Mouse (Mus musculus) CH12.LX (cell line): ENCODE data around the gene Slc30a9. TPM values are rescaled to one million over a fixed set of nuclear protein-coding genes. Genes with fewer than 3 reads are reported as not detected.

Experiments
- DNase-seq: peaks from one replicate; pipeline ENCODE4 v3.0.0-alpha.2; 2013; ENCODE audit errors: extremely low read depth
- H3K27ac ChIP-seq: 2 replicates; pipeline ENCODE4 v1.5.1; 2012; ENCODE audit warnings: low read depth, mild to moderate bottlenecking, control low read depth, moderate library complexity; ENCODE audit not compliant: insufficient read depth
- H3K27me3 ChIP-seq: replicated peaks from 2 replicates; pipeline ENCODE3; 2012; ENCODE audit warnings: inconsistent platforms
- H3K36me3 ChIP-seq, 2 experiments: replicated peaks in 1 of 2; 2 replicates each; pipeline versions ENCODE3 to v1.6.1; 2012; ENCODE audit warnings: inconsistent platforms in 1 of 2, low read length in 1 of 2, mild to moderate bottlenecking in 1 of 2, mixed read lengths in 1 of 2, moderate library complexity in 1 of 2; ENCODE audit not compliant: control insufficient read depth in 1 of 2, insufficient read depth in 1 of 2
- H3K4me1 ChIP-seq, 2 experiments: 2 replicates each; pipeline ENCODE4 v1.6.1; 2012; ENCODE audit warnings: inconsistent platforms in 1 of 2, moderate library complexity in 1 of 2; ENCODE audit not compliant: insufficient read depth in 2 of 2, control insufficient read depth in 1 of 2
- H3K4me2 ChIP-seq: 2 replicates; pipeline ENCODE4 v1.6.1; 2012; ENCODE audit warnings: low read depth, mild to moderate bottlenecking, control low read depth; ENCODE audit not compliant: poor library complexity, insufficient read depth, severe bottlenecking
- H3K4me3 ChIP-seq, 3 experiments: fragments of 150-350 bp in 1 of 3; sonication (generic) in 1 of 3; replicated peaks in 1 of 3; 2 replicates each; pipeline versions ENCODE3 to v1.5.1; 2011 to 2012; ENCODE audit warnings: low read depth in 2 of 3, low read length in 2 of 3, mild to moderate bottlenecking in 2 of 3, moderate library complexity in 2 of 3, control low read depth in 1 of 3, improper control_type of control experiment in 1 of 3, inconsistent platforms in 1 of 3, mixed read lengths in 1 of 3; ENCODE audit not compliant: poor library complexity in 1 of 3
- H3K79me2 ChIP-seq: replicated peaks from 2 replicates; pipeline ENCODE4 v1.6.1; 2012; ENCODE audit warnings: mild to moderate bottlenecking, moderate library complexity; ENCODE audit not compliant: control insufficient read depth, poor library complexity, insufficient read depth, severe bottlenecking; ENCODE audit errors: extremely low read depth
- H3K9ac ChIP-seq: 2 replicates; pipeline ENCODE4 v1.6.1; 2012; ENCODE audit warnings: low read depth, mild to moderate bottlenecking, control low read depth, moderate library complexity; ENCODE audit not compliant: insufficient read depth
- H3K9me3 ChIP-seq: replicated peaks from 2 replicates; pipeline ENCODE3; 2012; ENCODE audit warnings: low read length, inconsistent platforms, mixed read lengths
- BHLHE40 ChIP-seq: IDR thresholded peaks from 2 replicates; pipeline ENCODE4 v1.6.1; 2011; ENCODE audit warnings: mild to moderate bottlenecking, low read depth, low read length, improper control_type of control experiment
- CHD2 ChIP-seq: IDR thresholded peaks from 2 replicates; pipeline ENCODE4 v1.6.1; 2011; ENCODE audit warnings: low read length, improper control_type of control experiment
- E2F4 ChIP-seq: IDR thresholded peaks from 2 replicates; pipeline ENCODE4 v1.6.1; 2011; ENCODE audit warnings: low read depth, low read length, improper control_type of control experiment; ENCODE audit not compliant: insufficient replicate concordance
- EP300 ChIP-seq: IDR thresholded peaks from 2 replicates; pipeline ENCODE4 v1.6.1; 2011; ENCODE audit warnings: low read length, improper control_type of control experiment
- GABPA ChIP-seq: IDR thresholded peaks from 2 replicates; pipeline ENCODE4 v1.6.1; 2012; ENCODE audit warnings: low read depth, low read length, improper control_type of control experiment, inconsistent platforms; ENCODE audit not compliant: insufficient replicate concordance
- HCFC1 ChIP-seq: IDR thresholded peaks from 2 replicates; pipeline ENCODE4 v1.6.1; 2012; ENCODE audit warnings: low read depth, mild to moderate bottlenecking, inconsistent platforms, low read length, improper control_type of control experiment
- KAT2A ChIP-seq: IDR thresholded peaks from 2 replicates; pipeline ENCODE4 v1.6.1; 2012; ENCODE audit warnings: low read length, improper control_type of control experiment, inconsistent platforms; ENCODE audit not compliant: insufficient replicate concordance
- MAFK ChIP-seq: IDR thresholded peaks from 2 replicates; pipeline ENCODE4 v1.6.1; 2011; ENCODE audit warnings: low read length, improper control_type of control experiment; ENCODE audit not compliant: insufficient replicate concordance
- MAX ChIP-seq: IDR thresholded peaks from 2 replicates; pipeline ENCODE4 v1.6.1; 2011; ENCODE audit warnings: low read length, improper control_type of control experiment
- MAZ ChIP-seq: IDR thresholded peaks from 2 replicates; pipeline ENCODE4 v1.6.1; 2012; ENCODE audit warnings: low read depth, mild to moderate bottlenecking, inconsistent platforms, low read length, improper control_type of control experiment, moderate library complexity
- NELFE ChIP-seq: IDR thresholded peaks from 2 replicates; pipeline ENCODE4 v1.6.1; 2011; ENCODE audit warnings: low read depth, low read length, improper control_type of control experiment
- NRF1 ChIP-seq: IDR thresholded peaks from 2 replicates; pipeline ENCODE4 v1.6.1; 2014; ENCODE audit warnings: low read depth, mild to moderate bottlenecking, inconsistent platforms, low read length, improper control_type of control experiment, moderate library complexity
- PAX5 ChIP-seq: IDR thresholded peaks from 2 replicates; pipeline ENCODE4 v1.6.1; 2012; ENCODE audit warnings: low read length, inconsistent platforms, mixed read lengths
- POLR2AphosphoS2 ChIP-seq: IDR thresholded peaks from 2 replicates; pipeline ENCODE4 v1.6.1; 2011; ENCODE audit warnings: low read depth, low read length, improper control_type of control experiment
- SMC3 ChIP-seq: IDR thresholded peaks from 2 replicates; pipeline ENCODE4 v1.6.1; 2011; ENCODE audit warnings: low read depth, low read length, improper control_type of control experiment
- USF1 ChIP-seq: IDR thresholded peaks from 2 replicates; pipeline ENCODE4 v1.6.1; 2014; ENCODE audit warnings: low read depth, mild to moderate bottlenecking, inconsistent platforms, low read length, improper control_type of control experiment
- USF2 ChIP-seq: conservative IDR thresholded peaks from 2 replicates; pipeline ENCODE4 v1.6.1; 2011; ENCODE audit warnings: low read depth, low read length, improper control_type of control experiment
- ZC3H11A ChIP-seq: IDR thresholded peaks from 2 replicates; pipeline ENCODE4 v1.6.1; 2012; ENCODE audit warnings: low read depth, mild to moderate bottlenecking, inconsistent platforms, low read length, improper control_type of control experiment
- ZKSCAN1 ChIP-seq: IDR thresholded peaks from 2 replicates; pipeline ENCODE4 v1.6.1; 2012; ENCODE audit warnings: low read depth, inconsistent platforms, low read length, improper control_type of control experiment, borderline replicate concordance
- ZMIZ1 ChIP-seq: IDR thresholded peaks from 2 replicates; pipeline ENCODE4 v1.6.1; 2012; ENCODE audit warnings: low read depth, mild to moderate bottlenecking, inconsistent platforms, low read length, improper control_type of control experiment
- dilution Hi-C: fragments of 300-500 bp; cut with MboI; formaldehyde crosslinking; loops from 2 replicates; pipeline ENCODE4 v1.14.3; 2020; ENCODE audit warnings: low sequenced_read_pairs; ENCODE audit not compliant: extremely low pct_unique_long_range_greater_than_20kb, extremely low pct_ligation_motif_present
- in situ Hi-C: fragments of 300-500 bp; cut with MboI; formaldehyde crosslinking; loops from 3 replicates; pipeline ENCODE4 v1.14.3; 2019; ENCODE audit warnings: low sequenced_read_pairs, low pct_ligation_motif_present, low pct_unique_long_range_greater_than_20kb, mixed read lengths
- polyA plus RNA-seq: library from polyadenylated mRNA; unstranded; fragments of >175 nt; gene quantifications from 2 replicates; pipeline ENCODE4 v1.2.1, GENCODE M21; 2012; ENCODE audit warnings: low read depth; ENCODE audit not compliant: insufficient read length
- total RNA-seq, 2 experiments: library from RNA; depleted of rRNA; stranded (reverse); fragments of 300-350 nt in 1 of 2; fragments of >200 nt in 1 of 2; gene quantifications; 2 replicates each; pipeline ENCODE4 v1.2.3; 2012 to 2014

Gene Slc30a9
- total and polyA plus RNA-seq, 3 experiments = 19.6 to 41.2 (median 35.6) TPM

DNA sequence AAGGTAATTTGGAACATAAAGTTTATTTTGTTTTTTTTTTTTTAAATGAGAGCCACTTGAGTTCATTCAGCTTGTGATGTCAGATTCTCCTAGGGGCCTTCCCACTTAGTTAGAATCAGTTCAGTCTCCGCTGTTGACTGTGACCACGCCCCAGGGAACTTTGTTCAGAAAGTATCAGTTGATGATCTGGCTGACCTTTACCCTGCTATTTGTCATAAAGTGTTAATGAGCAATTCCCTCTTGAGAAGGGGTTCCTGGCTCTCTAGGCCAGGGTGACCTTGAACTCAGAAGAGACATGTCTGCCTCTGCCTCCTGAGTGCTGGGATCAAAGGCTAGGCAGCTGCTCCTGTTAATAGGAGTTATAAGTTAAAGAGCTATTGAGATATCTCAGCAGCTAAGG, 40.3 kb downstream of the Slc30a9 start:
- in situ Hi-C loops = no loop called here
- H3K4me1 ChIP-seq = peaks cover 3 to 7% of the 10 kb centered on the region in 2 experiments; a peak in 2 of 4 replicates
- H3K27me3 ChIP-seq = no peaks in the 10 kb centered on the region
- H3K36me3 ChIP-seq = peaks cover 46 to 87% of the 10 kb centered on the region in 2 experiments
- no peak for TF ChIP-seq NRF1
- TF ChIP-seq NELFE = no peak
- no peak for TF ChIP-seq KAT2A
- TF ChIP-seq ZC3H11A = no peak
- TF ChIP-seq E2F4 = no peak
- no peak for TF ChIP-seq MAFK
- TF ChIP-seq SMC3 = no peak
- no peak for TF ChIP-seq MAZ
- TF ChIP-seq POLR2AphosphoS2 = no peak
- no peak for TF ChIP-seq USF2
- no peak for TF ChIP-seq CHD2
- TF ChIP-seq ZKSCAN1 = no peak
- TF ChIP-seq MAX = no peak
- H3K4me3 ChIP-seq = no peak overlapping the region
- DNase-seq = no peak
- H3K4me2 ChIP-seq = no peak overlapping the region
- dilution Hi-C loops = no loop called here
- H3K9ac ChIP-seq = no peak overlapping the region
- H3K79me2 ChIP-seq = no peaks in the 10 kb centered on the region
- H3K9me3 ChIP-seq = no peaks in the 10 kb centered on the region
- no peak overlapping the region for H3K27ac ChIP-seq

GRCm38 (mm10) chr5:67348949-67349348, 42.2 kb downstream of the Slc30a9 start:
- H3K36me3 ChIP-seq = peaks cover 39 to 84% of the 10 kb centered on the region in 2 experiments
- no peaks in the 10 kb centered on the region for H3K79me2 ChIP-seq
- no peaks in the 10 kb centered on the region for H3K27me3 ChIP-seq
- TF ChIP-seq EP300 = no peak
- peak; percentile 69 for TF ChIP-seq NRF1
- TF ChIP-seq HCFC1 = no peak
- no peaks in the 10 kb centered on the region for H3K9me3 ChIP-seq
- in situ Hi-C loops = no loop called here
- peaks cover 3 to 7% of the 10 kb centered on the region in 2 experiments; a peak in 2 of 4 replicates for H3K4me1 ChIP-seq
- no peak overlapping the region for H3K4me3 ChIP-seq
- H3K9ac ChIP-seq = no peak overlapping the region
- DNase-seq = peak; percentile 15
- H3K4me2 ChIP-seq = no peak overlapping the region
- no peak overlapping the region for H3K27ac ChIP-seq
- dilution Hi-C loops = no loop called here

DNA sequence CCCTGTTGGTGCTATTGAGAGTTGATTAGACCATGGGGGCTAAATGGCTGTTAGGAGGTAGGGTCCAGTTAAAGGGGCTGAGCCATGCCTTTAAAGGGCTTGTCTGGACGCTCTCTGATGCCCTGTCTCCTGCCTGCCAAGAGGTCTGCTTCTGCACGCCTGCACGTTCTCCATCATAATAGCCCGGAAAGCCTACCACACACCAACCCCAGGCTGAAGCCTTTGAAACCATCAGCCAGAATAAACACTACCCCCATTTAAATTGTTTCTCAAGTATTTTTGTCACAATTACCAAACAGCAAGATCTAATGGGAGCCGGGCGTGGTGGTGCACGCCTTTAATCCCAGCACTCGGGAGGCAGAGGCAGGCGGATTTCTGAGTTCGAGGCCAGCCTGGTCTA, 55.6 kb downstream of the Slc30a9 start:
- dilution Hi-C loops (no loop called here), in situ Hi-C loops (no loop called here)
- no peaks in the 10 kb centered on the region for H3K27me3 ChIP-seq
- no peaks in the 10 kb centered on the region for H3K36me3 ChIP-seq
- no peak for DNase-seq
- no peak overlapping the region for H3K9ac ChIP-seq
- TF ChIP-seq BHLHE40 = no peak
- no peak for TF ChIP-seq USF1
- no peak for TF ChIP-seq GABPA
- no peak for TF ChIP-seq ZMIZ1
- TF ChIP-seq MAX = no peak
- no peak for TF ChIP-seq MAZ
- TF ChIP-seq PAX5 = no peak
- no peak for TF ChIP-seq POLR2AphosphoS2
- TF ChIP-seq MAFK = no peak
- no peak overlapping the region for H3K27ac ChIP-seq
- H3K4me3 ChIP-seq = no peak overlapping the region
- H3K79me2 ChIP-seq = no peaks in the 10 kb centered on the region
- peaks cover 0 to 17% of the 10 kb centered on the region in 2 experiments; a peak in 3 of 4 replicates for H3K4me1 ChIP-seq
- no peaks in the 10 kb centered on the region for H3K9me3 ChIP-seq
- H3K4me2 ChIP-seq = no peak overlapping the region
